Mouse (Mus musculus): Measurements from ENCODE around the gene Medag. TPM values are rescaled to one million over a fixed set of nuclear protein-coding genes. Genes with fewer than 3 reads are reported as not detected.

The Medag gene
- total RNA-seq, 1 experiment = not detected

GRCm38 (mm10) chr5:149412671-149413070 is 1.1 kb downstream of the Medag start:
- no peak for DNase-seq (ENCODE audit: low read depth, low spot score)
- in situ Hi-C loops (cut with MboI; ENCODE audit: low sequenced_read_pairs in 2 of 2, unreplicated experiment in 2 of 2) = no loop called here
- peaks cover 0 to 2% of the 10 kb centered on the region in 2 experiments; a peak in 1 of 4 replicates for H3K4me1 ChIP-seq (ENCODE audit: control insufficient read depth in 2 of 2, insufficient read depth in 2 of 2, low read length in 2 of 2, poor library complexity in 1 of 2)
- no peaks in the 10 kb centered on the region for H3K36me3 ChIP-seq (ENCODE audit: control insufficient read depth, insufficient read depth, low read length, poor library complexity, severe bottlenecking)
- no peak overlapping the region for H3K4me3 ChIP-seq (ENCODE audit: insufficient read depth in 1 of 2, low read depth in 1 of 2, low read length in 2 of 2, poor library complexity in 1 of 2, severe bottlenecking in 1 of 2)
- H3K9me3 ChIP-seq (ENCODE audit: control insufficient read depth, insufficient read depth, low read depth, low read length) = no peaks in the 10 kb centered on the region
- TF ChIP-seq ZNF384 (IDR thresholded peaks at IDR 0.05; ENCODE audit: low read depth, low read length) (no peak), HCFC1 (IDR thresholded peaks at IDR 0.05; ENCODE audit: borderline replicate concordance, insufficient read depth, low read length) (no peak), MAFK (IDR thresholded peaks at IDR 0.05; ENCODE audit: insufficient read depth, low read depth, low read length) (no peak), ZC3H11A (IDR thresholded peaks at IDR 0.05; ENCODE audit: borderline replicate concordance, low read depth, low read length) (no peak), CHD2 (IDR thresholded peaks at IDR 0.05; ENCODE audit: low read depth, low read length) (no peak)
- no peak overlapping the region for H3K9ac ChIP-seq (ENCODE audit: insufficient read depth, low read depth, low read length, poor library complexity, severe bottlenecking)
- H3K27ac ChIP-seq (ENCODE audit: insufficient read depth, low read depth, low read length, poor library complexity, severe bottlenecking) = no peak overlapping the region

GRCm38 (mm10) chr5:149414369-149415167 is 3.0 kb downstream of the Medag start:
- Histone ChIP-seq H3K4me3 (ENCODE audit: insufficient read depth in 1 of 2, low read depth in 1 of 2, low read length in 2 of 2, poor library complexity in 1 of 2, severe bottlenecking in 1 of 2) (no peak overlapping the region), H3K4me1 (ENCODE audit: control insufficient read depth in 2 of 2, insufficient read depth in 2 of 2, low read length in 2 of 2, poor library complexity in 1 of 2) (peaks cover 0 to 2% of the 10 kb centered on the region in 2 experiments; a peak in 1 of 4 replicates), H3K36me3 (ENCODE audit: control insufficient read depth, insufficient read depth, low read length, poor library complexity, severe bottlenecking) (no peaks in the 10 kb centered on the region), H3K9ac (ENCODE audit: insufficient read depth, low read depth, low read length, poor library complexity, severe bottlenecking) (no peak overlapping the region), H3K9me3 (ENCODE audit: control insufficient read depth, insufficient read depth, low read depth, low read length) (no peaks in the 10 kb centered on the region), H3K27ac (ENCODE audit: insufficient read depth, low read depth, low read length, poor library complexity, severe bottlenecking) (no peak overlapping the region)
- in situ Hi-C loops (cut with MboI; ENCODE audit: low sequenced_read_pairs in 2 of 2, unreplicated experiment in 2 of 2) = no loop called here
- no peak for DNase-seq (ENCODE audit: low read depth, low spot score)
- TF ChIP-seq ZC3H11A (IDR thresholded peaks at IDR 0.05; ENCODE audit: borderline replicate concordance, low read depth, low read length) (no peak), HCFC1 (IDR thresholded peaks at IDR 0.05; ENCODE audit: borderline replicate concordance, insufficient read depth, low read length) (no peak), MAFK (IDR thresholded peaks at IDR 0.05; ENCODE audit: insufficient read depth, low read depth, low read length) (no peak), ZNF384 (IDR thresholded peaks at IDR 0.05; ENCODE audit: low read depth, low read length) (no peak), CHD2 (IDR thresholded peaks at IDR 0.05; ENCODE audit: low read depth, low read length) (no peak)

GRCm38 (mm10) chr5:149417381-149417780 is 5.8 kb downstream of the Medag start:
- no peak for DNase-seq (ENCODE audit: low read depth, low spot score)
- Histone ChIP-seq H3K36me3 (ENCODE audit: control insufficient read depth, insufficient read depth, low read length, poor library complexity, severe bottlenecking) (no peaks in the 10 kb centered on the region), H3K27ac (ENCODE audit: insufficient read depth, low read depth, low read length, poor library complexity, severe bottlenecking) (no peak overlapping the region), H3K9me3 (ENCODE audit: control insufficient read depth, insufficient read depth, low read depth, low read length) (no peaks in the 10 kb centered on the region), H3K4me3 (ENCODE audit: insufficient read depth in 1 of 2, low read depth in 1 of 2, low read length in 2 of 2, poor library complexity in 1 of 2, severe bottlenecking in 1 of 2) (no peak overlapping the region), H3K4me1 (ENCODE audit: control insufficient read depth in 2 of 2, insufficient read depth in 2 of 2, low read length in 2 of 2, poor library complexity in 1 of 2) (no peaks in the 10 kb centered on the region), H3K9ac (ENCODE audit: insufficient read depth, low read depth, low read length, poor library complexity, severe bottlenecking) (no peak overlapping the region)
- TF ChIP-seq MAFK (IDR thresholded peaks at IDR 0.05; ENCODE audit: insufficient read depth, low read depth, low read length) = no peak
- TF ChIP-seq HCFC1 (IDR thresholded peaks at IDR 0.05; ENCODE audit: borderline replicate concordance, insufficient read depth, low read length) = no peak
- no peak for TF ChIP-seq CHD2 (IDR thresholded peaks at IDR 0.05; ENCODE audit: low read depth, low read length)
- TF ChIP-seq ZC3H11A (IDR thresholded peaks at IDR 0.05; ENCODE audit: borderline replicate concordance, low read depth, low read length) = no peak
- TF ChIP-seq ZNF384 (IDR thresholded peaks at IDR 0.05; ENCODE audit: low read depth, low read length) = no peak
- in situ Hi-C loops (cut with MboI; ENCODE audit: low sequenced_read_pairs in 2 of 2, unreplicated experiment in 2 of 2) = no loop called here

- Histone ChIP-seq H3K36me3 (ENCODE audit: control insufficient read depth, insufficient read depth, low read length, poor library complexity, severe bottlenecking) (no peaks in the 10 kb centered on the region), H3K9ac (ENCODE audit: insufficient read depth, low read depth, low read length, poor library complexity, severe bottlenecking) (no peak overlapping the region), H3K9me3 (ENCODE audit: control insufficient read depth, insufficient read depth, low read depth, low read length) (no peaks in the 10 kb centered on the region), H3K27ac (ENCODE audit: insufficient read depth, low read depth, low read length, poor library complexity, severe bottlenecking) (no peak overlapping the region), H3K4me1 (ENCODE audit: control insufficient read depth in 2 of 2, insufficient read depth in 2 of 2, low read length in 2 of 2, poor library complexity in 1 of 2) (peaks cover 3 to 9% of the 10 kb centered on the region in 2 experiments; a peak in 2 of 4 replicates), H3K4me3 (ENCODE audit: insufficient read depth in 1 of 2, low read depth in 1 of 2, low read length in 2 of 2, poor library complexity in 1 of 2, severe bottlenecking in 1 of 2) (no peak overlapping the region)
- TF ChIP-seq MAFK (IDR thresholded peaks at IDR 0.05; ENCODE audit: insufficient read depth, low read depth, low read length) (no peak), CHD2 (IDR thresholded peaks at IDR 0.05; ENCODE audit: low read depth, low read length) (no peak), HCFC1 (IDR thresholded peaks at IDR 0.05; ENCODE audit: borderline replicate concordance, insufficient read depth, low read length) (no peak), ZNF384 (IDR thresholded peaks at IDR 0.05; ENCODE audit: low read depth, low read length) (no peak), ZC3H11A (IDR thresholded peaks at IDR 0.05; ENCODE audit: borderline replicate concordance, low read depth, low read length) (no peak)
- DNase-seq (ENCODE audit: low read depth, low spot score) = no peak
- in situ Hi-C loops (cut with MboI; ENCODE audit: low sequenced_read_pairs in 2 of 2, unreplicated experiment in 2 of 2) = no loop called here
These were observed 15.0 kb downstream of the Medag start for GRCm38 (mm10) chr5:149426525-149426924.

All from ES-E14 (cell line).